Mouse (Mus musculus) naive thymus-derived CD4-positive, alpha-beta T cell, adult 2 months (primary cell): ENCODE measurements at regions not wholly inside any gene's neighbourhood (a gene's known extent, or its start where the extent isn't known, plus 50 kb on each side); places are given as distances from the start of the nearest gene placed in this dataset.
"Not testable (repeated sequence)": the region's sequence is repeated elsewhere in the genome, so short reads cannot be mapped to it uniquely, and the experiment has no call there.

ENCODE experiments used
- DNase-seq: peaks from one replicate; pipeline ENCODE4 v3.0.0-alpha.2; 2011; ENCODE audit warnings: low read depth

DNA sequence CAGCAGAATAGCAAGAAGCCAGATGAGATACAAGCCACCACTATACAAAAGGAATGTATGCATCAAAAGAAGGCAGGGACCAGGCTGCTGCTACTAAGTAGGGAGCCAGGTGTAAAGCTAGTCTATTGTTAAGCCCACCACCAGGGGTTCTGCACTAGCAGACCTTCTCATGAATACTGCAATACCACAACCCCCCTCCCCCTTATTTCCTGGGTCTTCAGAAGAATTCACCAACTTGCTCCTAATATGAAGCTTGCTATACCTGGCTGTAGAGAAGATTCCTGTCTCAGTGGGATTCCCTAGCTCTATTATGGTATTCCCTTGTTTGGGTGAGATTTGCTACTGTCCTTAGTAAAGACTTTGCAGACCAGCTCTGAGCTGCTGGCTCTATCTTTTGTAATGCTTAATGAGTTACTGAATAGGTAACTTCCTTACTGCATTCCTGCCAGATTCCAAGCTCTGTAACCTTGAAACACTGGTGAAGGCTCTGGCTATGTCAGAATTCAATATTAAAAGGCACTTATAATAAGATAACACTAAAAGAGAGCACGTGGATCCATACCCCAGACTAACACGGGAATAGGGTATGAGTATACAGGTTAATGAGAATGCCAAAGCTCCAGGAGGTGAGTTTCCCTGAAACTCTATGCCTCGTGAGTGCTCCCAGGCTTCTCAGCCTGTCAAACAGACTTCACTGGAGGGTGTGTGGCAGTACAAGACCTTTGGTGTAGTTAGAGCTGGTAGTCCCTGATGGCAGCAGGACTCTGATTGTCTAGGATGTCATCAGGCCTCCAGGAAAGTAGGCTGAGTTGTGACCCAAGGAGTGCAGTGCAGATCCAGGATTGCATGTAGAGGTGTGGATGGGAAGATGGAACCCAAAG lies 455.5 kb downstream of the Plxdc2 start:
- not testable (repeated sequence) for DNase-seq

DNA sequence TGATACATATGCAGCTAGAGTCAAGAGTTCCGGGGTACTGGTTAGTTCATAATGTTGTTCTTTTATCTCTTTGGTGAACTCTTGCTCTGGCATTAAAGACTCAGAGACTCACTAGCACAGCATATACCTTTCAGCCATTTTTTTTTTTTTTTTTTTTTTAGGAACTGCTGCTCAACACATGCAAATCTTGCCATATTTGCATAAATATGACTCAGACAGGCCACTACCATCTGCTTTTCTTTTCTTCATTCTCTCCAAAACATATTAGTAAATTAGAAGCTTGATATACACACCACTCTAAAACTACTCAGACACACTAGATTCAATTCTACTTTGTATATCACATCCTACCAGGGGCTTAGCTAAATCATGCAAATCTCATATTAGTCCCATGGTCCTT lies 464.3 kb downstream of the Plxdc2 start:
- no peak for DNase-seq

- no peak for DNase-seq
These were observed 468.7 kb downstream of the Plxdc2 start for GRCm38 (mm10) chr2:16824681-16825230.

DNA sequence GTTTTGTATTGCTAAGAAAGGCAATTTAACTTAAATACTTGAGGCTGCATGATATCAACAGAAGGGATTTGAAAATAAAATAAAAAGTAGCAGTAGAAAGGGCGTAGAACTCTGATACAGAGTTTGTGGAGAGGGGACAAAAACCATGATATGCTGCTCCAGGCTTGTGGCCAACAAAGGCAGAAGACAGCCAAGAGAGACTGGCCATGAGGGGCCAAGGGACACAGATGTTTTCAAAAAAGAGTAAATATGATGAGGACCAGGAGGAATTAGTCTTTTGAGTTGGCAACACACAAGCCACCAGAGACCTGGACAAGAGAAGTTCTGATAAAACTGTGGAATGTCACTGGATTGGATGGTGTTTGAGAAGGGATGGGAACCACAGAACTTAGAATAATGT lies 471.2 kb downstream of the Plxdc2 start:
- no peak for DNase-seq

DNA sequence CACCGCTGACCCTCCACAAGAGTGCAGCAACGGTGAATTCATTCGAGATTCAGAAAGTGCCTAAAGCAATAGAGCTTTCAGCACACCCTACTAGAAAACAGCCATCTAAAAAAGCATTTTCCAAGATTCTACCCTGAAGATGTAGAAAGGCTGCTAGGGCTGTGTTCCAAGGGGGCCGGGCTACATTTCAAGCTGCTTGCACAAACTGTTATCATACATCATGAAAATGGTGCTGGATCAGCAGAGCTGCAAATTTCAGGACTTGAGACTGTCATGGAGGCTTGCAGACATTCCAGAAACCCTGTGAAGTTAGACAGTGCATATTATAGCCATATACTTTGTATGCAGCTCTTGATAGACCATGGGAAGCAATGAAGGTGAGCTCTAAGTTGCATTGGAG lies 479.9 kb downstream of the Plxdc2 start:
- DNase-seq, result no peak

DNA sequence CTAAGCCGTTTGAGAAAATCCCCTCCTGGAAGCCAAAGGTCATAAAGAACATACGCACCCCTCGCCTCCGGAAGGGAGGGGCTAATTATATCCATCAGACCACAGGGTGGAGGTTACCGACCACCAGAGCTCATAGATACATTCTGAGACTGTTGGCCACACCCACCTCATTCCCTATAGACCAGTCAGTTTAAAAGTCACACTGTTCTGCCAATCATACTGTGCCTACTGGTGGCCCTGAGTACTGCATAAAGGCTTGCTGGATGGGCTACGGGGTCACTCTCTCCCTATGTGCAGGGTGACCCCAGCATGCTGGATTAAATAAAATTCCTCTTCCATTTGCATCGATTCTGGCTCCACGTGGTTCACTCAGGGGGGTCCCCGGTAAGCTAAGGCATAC lies 482.6 kb downstream of the Plxdc2 start:
- DNase-seq, result no peak

- DNase-seq, result no peak
These were observed 493.8 kb downstream of the Plxdc2 start for GRCm38 (mm10) chr2:16849916-16850315.

DNA sequence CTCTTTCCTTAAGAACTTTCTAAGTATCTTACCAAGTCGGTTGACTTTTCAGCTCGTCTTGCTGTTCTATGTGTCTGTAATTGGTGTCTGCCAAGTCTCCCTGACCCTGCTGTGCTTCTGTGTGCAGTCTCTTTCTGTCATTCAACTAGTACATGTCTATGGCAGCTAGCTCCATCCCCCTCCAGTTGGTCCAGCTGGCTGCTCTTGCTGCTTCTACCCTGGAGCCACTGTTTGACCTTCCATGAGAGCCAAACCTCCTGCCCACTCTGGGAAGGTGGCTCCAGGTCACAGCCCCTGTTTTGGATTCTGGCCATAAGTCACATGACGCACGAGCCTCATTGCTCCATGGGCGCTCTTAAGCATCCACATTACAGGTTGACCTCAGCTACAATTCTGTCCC lies 504.0 kb downstream of the Plxdc2 start:
- DNase-seq, result no peak

DNA sequence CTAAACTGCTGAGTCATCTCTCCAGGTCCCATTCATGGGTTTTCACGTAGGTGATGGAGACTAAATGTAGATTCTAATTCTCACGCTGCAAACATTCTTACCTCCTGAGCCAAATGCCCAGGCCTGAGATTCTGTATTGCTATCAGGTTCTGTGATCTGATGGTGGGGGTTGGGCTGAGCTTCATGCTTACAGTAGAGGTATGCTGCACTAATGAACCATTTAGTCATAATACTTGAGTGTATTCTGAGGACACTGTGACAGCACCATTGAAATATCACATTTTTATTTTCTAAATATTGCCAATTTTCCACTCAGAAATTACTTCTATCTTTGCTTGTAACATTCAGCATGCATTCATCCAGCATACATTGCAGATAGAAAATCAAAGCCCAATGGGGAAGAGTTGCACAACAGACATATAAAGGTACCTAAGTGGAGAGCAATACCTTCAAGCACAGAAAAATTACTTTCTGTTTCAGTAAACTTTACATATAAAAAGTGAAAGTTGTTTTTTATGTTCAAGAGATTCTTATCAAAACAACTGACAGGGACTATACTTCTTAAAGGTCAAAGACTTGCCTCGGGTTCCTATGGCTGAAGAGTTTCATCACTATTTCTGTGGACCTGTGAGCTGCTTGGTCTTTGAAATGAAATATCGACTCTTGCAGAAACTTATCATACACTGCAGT lies 510.2 kb downstream of the Plxdc2 start:
- DNase-seq, result no peak

GRCm38 (mm10) chr2:16892381-16892780 lies 536.3 kb downstream of the Plxdc2 start:
- DNase-seq, result not testable (repeated sequence)

DNA sequence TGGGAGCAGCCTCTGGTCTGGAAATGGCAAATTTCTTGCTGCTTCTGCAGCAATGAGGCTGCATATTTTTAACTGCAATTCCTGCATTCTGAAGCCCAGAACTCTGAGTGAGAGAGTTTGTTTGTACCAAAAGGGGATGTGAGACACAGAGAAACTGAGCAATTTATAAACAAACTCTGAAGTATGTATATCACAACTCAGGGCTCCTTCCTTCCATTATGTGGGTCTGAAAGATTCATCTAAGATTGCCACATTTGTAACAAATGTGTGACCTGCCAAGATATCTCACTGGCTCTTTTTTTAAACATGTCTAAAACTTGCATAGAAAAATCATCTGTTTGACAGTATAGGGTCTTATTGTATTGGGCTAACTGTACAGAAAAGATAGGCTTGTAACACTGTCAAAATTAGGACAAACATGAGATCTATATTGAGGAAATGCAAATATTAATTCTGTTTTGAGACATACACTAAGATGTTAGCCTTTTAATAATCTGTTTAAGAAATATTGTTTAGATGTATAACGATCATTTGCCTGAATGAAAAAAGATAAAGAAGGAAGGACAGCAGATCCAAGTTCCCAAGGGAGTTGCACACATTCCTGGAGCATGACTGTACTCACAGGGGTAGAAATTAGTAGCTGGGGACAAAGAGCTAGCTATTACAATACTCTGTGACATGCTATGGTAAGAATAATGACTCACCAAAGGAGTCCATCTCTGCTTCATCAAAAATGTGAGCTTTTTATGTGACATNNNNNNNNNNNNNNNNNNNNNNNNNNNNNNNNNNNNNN lies 553.3 kb downstream of the Plxdc2 start:
- DNase-seq, result no peak

GRCm38 (mm10) chr2:16914633-16915032 lies 558.5 kb downstream of the Plxdc2 start:
- peak; percentile 1 for DNase-seq

DNA sequence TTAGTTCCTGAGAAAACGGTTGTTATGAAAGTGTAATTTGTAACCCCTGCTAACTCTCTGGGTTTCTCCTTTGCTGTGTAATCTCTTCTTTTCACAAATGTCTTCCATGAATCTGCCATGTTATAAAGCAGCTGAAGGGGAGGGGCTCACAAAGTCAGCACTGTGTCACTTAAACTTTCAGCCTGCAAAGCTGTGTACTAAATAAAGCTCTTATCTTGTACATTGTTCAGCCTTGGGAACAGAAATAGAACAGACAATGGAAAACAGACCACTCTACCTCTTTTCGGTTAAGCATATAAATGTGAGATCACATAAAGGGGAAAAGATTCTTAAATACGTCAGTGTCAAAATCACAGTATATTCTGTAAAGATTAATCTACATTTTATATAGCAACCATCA lies 573.9 kb downstream of the Plxdc2 start:
- no peak for DNase-seq

- no peak for DNase-seq
These were observed 603.3 kb downstream of the Plxdc2 start for GRCm38 (mm10) chr2:16959432-16959831.

DNA sequence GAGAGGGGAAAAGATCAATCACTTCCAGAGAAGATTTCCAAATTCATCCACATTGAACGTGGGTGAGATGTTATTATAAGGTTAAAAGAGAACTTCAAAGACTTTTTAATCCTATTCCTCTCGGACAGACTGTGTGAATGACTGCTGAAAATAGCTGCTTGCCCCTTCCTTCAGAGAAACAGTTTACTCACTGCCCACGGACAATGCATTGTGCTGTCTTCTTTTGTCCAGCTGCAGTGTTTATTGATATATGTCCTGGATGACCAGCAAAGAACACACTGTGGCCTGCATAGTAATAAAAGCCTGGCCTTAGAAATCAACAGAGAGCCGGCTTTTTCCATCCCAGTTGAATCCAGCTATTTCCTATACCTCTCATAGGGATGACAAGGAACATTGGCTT lies 621.3 kb downstream of the Plxdc2 start:
- DNase-seq, result no peak

DNA sequence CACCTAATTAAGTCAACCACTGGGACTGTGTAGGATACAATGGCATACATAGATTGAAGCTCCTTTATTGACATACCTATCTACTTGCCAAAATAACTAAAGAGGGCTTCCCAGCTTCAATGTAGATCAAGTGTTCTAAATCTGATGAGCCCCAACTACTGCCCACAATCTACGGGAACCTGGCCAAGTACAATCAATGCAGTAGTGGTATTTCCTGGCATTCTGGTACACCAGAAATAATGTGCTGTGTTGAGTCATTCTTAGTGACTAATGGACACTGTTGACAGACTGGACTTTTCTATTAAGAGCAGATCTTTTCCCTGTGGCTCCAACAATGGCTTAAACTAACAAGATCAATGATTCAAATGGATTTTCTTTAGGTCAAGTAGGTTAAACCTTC lies 626.7 kb downstream of the Plxdc2 start:
- no peak for DNase-seq

DNA sequence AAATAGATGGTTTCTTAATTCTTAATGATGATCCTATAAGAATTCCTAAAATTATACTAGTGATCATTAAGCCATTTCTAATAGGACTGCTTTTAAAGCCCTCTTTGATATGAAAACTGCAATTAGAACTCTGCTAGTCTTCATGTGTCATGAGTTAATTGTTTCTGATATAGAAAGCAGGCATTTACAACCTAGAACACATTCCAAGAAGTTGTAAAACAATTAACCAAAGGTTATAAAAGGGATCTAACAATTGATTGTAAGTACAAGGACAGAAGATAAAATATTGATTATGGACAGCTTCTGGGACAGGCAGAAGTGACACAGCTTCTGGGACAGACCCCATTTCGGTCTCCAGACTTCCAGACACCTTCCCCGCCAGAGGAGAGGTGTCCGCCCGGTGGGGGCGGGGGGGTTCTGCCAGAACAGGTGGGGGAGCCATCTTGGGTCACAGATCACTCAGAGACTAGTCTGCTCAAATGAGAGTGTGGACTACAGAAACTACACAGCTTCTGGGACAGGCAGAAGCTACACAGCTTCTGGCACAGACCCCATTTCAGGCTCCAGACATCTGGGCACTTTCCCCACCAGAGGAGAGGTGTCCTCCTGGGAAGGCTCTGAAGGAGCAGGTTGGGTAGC lies 627.6 kb downstream of the Plxdc2 start:
- DNase-seq, result no peak
